Mouse (Mus musculus) lung, adult 2 months (tissue): Measurements from ENCODE around the gene Npc1l1.

ENCODE experiments used
- CTCF ChIP-seq: fragments of 200-500 bp; IDR thresholded peaks from 2 replicates; pipeline ENCODE4 v1.5.1; 2011; ENCODE audit warnings: mild to moderate bottlenecking, low read length, control low read depth; ENCODE audit not compliant: insufficient read depth
- POLR2A ChIP-seq: fragments of 200-500 bp; IDR thresholded peaks from 2 replicates; pipeline ENCODE4 v1.6.1; 2011; ENCODE audit warnings: low read depth, mild to moderate bottlenecking, control low read depth, low read length, borderline replicate concordance; ENCODE audit errors: extremely low read depth

DNA sequence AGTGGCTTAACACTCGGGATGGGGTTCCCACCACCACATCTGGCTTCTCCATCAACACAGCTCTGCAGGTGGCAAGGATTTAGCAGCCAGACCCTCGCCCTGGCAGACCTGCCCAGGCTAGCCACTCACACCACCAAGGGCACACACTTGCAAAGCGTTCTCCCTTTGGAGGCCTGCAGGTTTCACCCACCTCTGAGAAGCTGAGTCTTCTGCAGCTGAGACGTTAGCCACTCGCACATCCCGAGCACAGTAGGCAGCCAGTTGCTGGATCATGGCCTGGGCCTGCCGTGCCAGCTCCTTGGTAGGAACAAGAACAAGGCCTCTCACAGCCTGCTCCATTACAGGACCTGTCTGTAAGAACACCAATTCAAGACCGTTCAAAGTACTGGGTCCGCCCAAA is 36.7 kb upstream of the Npc1l1 start:
- TF ChIP-seq POLR2A: no peak
- no peak for TF ChIP-seq CTCF
